Mouse (Mus musculus) adrenal gland, postnatal 14 days (tissue): ENCODE data around the gene 9130213A22Rik. TPM values are rescaled to one million over a fixed set of nuclear protein-coding genes. Genes with fewer than 3 reads are reported as not detected.

Experiments used
- DNase-seq: peaks from one replicate; pipeline ENCODE4 v3.0.0; 2021; ENCODE audit warnings: mixed read lengths
- total RNA-seq: library from RNA; stranded (reverse); gene quantifications from 2 replicates; pipeline ENCODE4 v1.2.3, GENCODE M21; 2021

The 9130213A22Rik gene
- total RNA-seq, 1 experiment from 2014 or later, result 0.41 TPM

DNA sequence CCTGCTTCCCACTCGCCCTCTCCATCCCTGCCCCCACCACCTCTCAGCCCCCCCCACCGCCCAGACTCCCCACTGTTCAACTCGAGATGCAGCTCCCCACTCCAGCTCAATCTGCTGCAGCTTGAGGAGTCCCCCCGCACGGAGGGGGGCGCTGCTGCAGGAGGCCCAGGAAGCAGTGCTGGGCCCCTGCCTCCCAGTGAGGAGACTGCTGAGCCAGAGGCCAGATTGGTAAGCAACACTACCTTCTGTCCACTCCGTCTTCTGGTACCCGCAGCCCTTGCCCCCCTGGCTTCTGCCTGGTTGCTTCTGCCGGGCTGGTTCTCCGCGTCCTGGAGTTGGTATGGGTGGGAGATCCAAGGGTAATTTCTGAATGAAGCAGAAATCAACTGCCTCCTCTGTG lies 15.5 kb downstream of the 9130213A22Rik start:
- peak; percentile 20 for DNase-seq

DNA sequence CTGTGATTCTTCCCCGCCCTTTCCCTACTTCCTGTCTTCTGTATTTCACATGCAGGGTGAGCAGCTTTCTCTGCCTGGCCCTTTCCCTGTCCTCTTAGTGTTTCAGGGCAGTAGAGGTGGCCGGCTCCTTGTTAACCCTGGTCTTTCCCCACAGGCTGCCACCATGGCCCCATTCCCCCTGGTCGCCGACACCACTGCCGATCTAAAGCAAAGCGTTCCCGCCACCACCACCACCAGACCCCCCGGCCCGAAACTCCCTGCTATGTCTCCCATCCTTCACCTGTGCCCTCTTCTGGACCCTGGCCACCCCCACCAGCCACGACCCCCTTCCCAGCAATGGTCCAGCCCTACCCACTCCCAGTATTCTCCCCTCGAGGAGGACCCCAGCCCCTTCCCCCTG lies 16.1 kb downstream of the 9130213A22Rik start:
- DNase-seq, result peak; percentile 33

DNA sequence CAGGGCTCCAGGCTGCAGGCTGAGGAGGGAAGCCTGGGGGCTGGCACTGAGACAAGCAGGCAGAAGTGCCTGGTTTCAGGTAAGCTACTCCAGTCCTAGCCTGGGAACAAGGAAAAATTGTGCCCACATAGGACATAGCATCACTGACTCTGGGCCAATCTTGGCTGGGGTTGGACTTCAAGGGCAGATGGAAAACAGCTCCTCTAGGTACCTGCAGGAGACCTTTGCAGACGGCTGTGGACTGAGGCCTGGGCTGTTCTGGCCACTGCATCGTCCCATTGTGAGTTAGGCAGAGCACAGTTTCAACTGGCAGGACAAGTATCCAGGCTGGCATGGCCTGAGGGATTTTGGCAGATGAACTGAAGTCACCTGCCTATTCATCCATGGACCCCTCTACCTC lies 16.6 kb downstream of the 9130213A22Rik start:
- no peak for DNase-seq

DNA sequence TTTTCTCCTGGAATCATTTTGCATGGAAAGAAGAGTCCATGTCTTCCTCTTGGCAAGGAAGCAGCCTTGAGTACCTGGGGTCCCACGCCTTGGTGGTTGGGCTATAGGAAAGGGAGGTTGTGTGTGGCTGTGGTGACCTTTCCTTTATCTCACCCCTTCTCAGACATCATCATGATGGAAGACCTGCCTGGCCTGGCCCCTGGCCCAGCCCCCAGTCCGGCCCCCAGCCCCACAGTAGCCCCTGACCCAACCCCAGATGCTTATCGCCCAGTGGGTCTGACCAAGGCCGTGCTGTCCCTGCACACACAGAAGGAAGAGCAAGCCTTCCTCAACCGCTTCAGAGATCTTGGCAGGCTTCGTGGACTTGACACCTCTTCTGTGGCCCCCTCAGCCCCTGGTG lies 17.2 kb downstream of the 9130213A22Rik start:
- no peak for DNase-seq

DNA sequence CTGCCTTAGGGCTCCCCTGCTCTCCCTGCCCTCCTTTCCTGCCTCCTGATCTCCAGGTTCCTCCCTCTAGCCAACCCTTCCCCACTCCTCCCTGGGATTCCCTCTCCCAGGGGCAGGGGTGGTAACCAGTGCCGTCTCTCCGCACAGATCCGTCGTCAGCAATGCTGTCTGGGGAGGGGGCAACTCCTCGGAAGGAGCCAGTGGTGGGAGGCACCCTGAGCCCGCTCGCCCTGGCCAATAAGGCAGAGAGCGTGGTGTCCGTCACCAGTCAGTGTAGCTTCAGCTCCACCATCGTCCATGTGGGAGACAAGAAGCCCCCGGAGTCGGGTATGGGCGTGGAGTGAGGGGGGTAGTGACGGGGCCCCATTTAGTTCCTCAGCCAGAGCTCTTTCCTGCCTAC lies 17.9 kb downstream of the 9130213A22Rik start:
- DNase-seq, result peak; percentile 7

DNA sequence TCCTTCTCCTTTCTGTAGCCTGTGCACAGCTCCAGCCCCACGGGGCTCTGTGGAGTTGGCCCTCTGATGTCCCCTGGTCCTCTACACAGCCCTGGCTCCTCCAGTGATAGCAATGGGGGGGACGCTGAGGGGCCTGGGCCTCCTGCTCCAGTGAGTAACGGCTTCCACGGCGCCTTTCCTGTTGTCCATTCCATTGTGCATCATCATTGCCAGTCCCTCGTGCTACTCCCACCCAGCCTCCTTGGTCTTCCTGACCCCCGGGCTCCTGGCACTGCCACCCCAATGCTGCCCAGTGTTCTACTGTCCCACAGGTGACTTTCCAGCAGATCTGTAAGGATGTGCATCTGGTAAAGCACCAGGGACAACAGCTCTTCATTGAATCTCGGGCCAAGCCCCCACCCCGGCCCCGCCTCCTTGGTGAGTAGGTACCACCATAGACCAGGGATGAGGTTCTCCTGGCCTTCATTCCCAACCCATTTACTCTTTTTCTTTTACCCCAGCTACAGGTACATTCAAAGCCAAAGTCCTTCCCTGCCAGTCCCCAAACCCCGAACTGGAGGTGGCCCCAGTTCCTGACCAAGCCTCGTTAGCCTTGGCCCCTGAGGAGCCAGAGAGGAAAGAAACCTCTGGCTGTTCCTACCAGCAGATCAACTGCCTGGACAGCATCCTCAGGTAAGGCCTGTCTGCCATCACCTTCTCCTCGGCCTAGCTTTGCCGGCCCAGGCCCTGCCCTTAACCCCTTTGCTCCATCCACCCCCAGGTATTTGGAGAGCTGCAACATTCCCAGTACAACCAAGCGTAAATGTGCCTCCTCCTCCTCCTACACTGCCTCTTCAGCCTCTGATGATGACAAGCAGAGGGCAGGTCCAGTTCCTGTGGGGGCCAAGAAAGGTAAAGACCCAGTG lies 18.6 kb downstream of the 9130213A22Rik start:
- DNase-seq, result no peak

DNA sequence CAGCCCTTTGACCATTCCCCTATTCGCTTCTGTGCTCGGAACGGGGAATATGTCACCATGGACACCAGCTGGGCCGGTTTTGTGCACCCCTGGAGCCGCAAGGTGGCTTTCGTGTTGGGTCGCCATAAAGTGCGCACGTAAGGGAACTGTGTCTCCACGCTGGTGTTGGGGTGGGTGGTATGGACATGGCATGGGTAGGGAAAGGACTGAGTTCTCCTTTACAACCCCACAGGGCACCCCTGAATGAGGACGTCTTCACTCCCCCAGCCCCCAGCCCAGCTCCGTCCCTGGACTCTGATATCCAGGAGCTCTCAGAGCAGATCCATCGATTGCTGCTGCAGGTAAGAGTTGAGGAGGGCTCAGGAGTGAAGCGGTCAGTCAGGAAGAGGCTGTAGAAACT lies 19.3 kb downstream of the 9130213A22Rik start:
- DNase-seq, result no peak

DNA sequence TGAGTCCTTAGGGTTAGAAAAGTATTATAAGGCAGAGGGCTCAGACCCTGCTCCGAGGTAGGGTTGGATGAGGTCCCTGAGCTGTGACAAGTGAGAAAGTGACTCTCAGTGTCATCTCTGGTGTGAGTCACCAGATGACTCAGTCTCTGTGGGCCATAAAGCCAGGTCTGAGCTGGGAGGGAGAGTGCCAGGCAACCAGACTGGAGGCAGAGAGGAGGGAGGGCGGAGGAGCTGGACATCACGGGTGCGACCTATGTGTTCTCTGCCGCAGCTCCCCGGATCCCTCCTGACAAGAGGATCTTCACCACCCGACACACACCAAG lies 20.0 kb downstream of the 9130213A22Rik start:
- DNase-seq, result peak; percentile 78

DNA sequence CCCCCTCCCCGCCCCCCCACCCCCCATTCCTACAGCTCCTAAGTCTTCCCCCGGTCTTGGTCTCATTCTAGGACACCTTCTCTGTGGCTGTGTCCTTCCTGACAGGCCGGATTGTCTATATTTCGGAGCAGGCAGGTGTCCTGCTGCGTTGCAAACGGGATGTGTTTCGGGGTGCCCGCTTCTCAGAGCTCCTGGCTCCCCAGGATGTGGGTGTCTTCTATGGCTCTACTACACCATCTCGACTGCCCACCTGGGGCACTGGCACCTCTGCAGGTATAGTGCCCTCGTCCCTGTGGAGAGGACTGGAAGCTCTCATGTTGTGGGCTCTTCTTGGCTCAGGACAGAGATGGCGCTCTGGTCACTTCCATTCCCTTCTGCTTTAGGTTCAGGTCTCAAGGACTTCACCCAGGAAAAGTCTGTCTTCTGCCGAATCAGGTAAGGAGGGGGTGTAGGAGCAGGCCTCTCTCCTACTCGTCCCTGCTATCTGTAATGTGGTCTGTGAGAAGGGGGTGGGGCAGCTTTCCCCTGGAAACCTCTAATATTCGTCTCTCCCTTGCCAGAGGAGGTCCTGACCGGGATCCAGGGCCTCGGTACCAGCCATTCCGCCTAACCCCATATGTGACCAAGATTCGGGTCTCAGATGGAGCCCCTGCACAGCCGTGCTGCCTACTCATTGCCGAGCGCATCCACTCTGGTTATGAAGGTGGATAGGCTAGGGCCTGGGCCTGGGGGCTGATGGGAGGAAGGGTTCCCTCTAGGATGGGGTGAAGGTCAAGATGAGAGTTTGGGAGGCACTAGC lies 20.6 kb downstream of the 9130213A22Rik start:
- no peak for DNase-seq

DNA sequence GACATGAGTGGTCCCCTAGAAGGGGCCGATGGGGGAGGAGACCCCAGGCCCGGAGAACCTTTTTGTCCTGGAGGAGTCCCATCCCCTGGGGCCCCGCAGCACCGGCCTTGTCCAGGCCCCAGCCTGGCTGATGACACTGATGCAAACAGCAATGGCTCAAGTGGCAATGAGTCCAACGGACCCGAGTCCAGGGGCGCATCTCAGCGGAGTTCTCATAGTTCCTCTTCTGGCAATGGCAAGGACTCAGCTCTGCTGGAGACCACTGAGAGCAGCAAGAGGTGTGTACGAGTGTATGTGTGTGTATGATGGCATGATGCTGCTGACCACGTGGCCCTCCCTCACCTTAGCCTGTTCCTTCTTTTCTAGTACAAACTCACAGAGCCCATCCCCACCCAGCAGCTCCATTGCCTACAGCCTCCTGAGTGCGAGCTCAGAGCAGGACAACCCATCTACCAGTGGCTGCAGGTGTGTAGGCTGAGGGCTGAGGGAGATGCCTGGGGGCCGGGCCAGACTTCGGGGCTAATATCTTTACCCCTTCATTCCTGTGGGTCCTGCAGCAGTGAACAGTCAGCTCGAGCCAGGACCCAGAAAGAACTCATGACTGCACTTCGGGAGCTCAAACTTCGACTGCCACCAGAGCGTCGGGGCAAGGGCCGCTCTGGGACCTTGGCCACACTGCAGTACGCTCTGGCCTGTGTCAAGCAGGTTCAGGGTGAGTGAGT lies 21.6 kb downstream of the 9130213A22Rik start:
- peak; percentile 29 for DNase-seq

DNA sequence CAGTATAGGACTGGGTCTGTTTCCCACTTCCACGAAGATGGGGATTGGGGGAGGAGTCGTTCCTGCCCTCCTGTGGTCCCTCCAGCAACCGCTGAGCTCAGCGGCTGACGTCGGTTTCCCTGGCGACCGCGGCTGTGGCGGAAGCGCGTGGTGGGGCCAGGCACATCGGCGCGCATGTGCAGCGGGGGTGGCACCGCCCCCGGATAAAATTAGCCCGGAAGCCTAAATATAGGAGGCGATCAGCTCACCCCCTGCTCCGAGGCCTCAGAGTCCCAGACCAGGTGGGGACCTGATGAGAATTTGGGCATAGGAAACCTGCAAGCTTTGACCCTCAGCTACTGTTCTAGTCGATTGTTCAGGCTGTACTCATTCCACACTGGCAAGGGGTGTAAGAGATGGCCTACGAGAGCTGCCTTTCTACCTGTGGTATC lies 22.5 kb downstream of the 9130213A22Rik start:
- DNase-seq, result peak; percentile 96

DNA sequence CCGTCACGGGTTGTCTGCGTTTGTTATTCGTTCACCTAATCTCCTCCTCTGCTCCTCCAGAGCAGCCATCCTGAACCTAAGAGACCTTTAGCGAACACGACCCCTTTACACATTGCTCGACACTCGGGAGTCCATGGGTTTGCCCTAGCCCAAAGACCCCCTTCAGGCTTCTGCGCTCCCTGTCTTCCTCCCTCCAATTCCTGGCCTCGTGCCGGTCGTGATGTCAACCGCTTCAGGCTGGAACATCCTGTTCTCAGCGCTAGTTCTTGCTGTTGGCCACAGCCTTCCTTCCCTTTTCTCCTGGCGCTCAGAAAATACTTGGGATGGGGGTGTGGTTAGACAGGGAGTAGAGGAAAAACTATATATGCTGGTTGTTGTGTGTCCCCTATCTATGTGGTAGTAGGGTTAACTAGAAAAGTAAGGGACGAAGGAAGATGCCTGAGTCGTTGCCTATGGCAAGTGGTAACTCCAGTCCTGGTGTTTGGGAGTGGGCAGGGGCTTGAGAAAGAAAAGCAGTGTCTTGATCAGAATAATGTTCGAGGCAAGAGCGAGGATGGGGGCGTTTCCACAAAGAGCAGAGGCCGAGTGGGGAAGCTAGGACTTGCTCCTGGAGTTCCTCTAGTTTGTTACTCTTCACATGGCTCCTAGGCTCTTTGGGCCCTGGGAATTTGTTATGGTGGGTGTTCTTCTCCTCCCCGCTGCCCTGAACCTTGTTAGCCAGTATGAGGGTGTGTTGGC lies 23.0 kb downstream of the 9130213A22Rik start:
- DNase-seq, result peak; percentile 88

DNA sequence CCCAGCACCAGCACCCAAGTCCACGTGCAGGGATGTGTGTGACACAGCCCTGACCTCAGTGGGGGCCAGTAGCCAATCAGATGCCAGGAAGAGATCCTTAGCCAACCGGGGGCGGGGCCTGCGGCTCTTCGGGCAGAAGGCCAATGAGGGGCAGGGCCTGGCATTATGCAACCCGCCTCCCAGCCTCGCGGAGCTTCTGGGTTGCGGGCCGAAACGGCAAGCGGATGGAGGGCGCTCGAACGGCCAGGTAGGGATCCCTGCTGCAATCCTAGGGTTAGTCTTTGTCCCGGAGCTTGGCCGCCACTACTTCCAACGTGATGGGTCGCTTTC lies 23.7 kb downstream of the 9130213A22Rik start:
- peak; percentile 99 for DNase-seq

DNA sequence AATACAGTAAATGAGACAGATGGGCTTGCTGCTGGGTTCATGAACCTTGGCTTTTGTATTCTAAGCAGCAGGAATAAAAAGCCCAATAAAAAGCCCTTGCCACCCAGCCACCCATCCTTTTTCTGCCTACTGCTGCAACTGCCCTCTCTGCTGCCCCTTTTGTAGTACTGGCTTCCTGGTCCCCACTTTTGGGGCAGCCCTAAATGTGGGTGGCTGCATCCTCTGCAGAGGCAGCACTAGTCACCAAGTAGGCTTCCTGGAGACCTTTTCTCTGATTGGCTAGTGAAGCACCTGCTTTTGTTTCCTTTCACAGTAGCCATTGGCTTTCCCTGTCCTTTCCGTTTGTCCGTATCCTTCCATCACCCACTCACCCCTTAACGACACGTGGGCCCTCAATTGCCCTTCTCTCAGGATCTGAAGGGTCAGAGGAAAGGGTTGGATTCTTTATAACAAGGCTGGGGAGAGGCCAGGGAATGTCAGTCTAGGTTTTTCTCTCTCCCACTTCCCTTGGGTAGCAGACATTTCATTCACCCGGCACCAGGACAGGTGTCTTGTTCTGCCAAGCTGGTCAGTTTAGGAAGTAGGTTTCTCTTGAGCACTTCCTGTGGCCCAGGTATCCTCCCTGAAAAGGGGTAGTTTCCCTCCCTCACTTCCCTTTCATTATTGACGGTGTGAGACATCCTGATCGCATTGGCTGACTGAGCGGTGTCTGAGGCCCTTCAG lies 24.2 kb downstream of the 9130213A22Rik start:
- DNase-seq, result peak; percentile 30

DNA sequence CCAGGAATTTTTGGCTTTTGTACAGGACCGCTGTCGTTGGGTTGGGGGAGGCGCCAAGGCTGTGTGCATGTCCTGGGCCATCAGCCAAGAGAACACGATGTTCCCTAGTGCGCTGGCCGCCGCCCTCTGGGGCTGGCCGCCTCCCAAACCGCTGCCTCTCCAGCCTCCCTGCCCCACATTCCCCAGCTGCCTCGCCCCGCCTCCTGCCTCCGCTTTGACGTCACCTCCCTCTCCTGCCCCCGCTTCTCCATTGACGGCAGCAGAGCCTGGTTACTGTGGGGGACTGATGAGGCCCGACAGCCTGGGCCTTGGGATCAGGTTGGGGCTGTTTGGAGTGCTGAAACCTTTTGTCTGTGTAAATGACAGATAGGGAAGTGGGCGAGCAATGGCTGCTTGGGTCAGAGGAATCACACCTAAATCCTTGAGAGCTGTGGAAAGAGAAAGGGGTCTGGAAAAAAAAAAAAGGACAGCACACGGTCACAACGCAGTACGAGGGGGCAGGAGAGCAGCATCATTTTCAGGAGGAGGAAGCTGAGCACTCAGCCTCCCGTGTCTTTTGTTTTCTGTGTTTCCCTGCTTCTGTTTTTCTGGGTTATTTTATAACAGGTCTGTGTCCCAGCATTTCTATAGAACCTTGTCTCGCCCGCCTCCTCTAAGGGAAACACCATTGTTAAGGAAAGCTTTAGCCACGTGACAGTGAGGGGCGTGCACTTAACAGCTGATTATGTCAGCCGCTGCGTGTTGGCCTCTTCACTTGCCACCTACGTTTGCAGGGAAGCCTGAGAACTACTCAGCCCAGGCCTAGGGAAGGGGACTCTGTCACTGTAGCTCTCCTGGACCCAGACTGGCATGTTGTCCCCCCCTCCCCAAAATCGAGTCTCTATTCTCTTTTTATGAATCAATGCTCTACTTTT lies 25.1 kb downstream of the 9130213A22Rik start:
- DNase-seq, result peak; percentile 100

DNA sequence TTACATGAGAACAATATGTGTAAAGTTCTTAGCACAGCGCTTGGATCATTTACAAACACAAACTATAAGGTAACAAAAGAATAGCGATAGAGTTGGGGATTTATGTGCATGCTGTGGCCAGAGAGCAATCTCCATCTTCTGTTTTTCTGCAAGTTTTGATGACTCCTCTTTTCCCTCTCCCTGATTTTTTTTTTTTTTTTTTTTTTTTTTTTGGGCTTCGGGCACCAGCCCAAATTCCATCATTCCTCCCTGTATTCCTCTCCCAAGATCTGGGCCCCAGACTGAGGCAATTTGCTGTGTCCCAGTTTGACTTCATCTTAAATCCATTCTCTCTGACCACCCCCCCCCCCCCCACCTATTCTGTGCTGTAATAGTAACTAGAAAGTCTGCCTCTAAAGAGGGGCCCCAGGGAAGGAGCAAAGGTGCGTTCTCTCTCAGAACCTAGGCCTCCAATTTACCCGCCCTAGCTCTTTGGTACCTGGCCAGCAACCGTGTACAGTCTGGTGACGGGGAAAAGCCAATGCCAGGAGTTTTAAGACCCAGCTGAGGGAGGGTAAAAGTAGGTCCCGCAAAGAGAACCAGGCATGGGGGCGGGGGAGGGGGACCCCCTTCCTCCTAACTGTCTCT lies 25.9 kb downstream of the 9130213A22Rik start:
- peak; percentile 20 for DNase-seq

DNA sequence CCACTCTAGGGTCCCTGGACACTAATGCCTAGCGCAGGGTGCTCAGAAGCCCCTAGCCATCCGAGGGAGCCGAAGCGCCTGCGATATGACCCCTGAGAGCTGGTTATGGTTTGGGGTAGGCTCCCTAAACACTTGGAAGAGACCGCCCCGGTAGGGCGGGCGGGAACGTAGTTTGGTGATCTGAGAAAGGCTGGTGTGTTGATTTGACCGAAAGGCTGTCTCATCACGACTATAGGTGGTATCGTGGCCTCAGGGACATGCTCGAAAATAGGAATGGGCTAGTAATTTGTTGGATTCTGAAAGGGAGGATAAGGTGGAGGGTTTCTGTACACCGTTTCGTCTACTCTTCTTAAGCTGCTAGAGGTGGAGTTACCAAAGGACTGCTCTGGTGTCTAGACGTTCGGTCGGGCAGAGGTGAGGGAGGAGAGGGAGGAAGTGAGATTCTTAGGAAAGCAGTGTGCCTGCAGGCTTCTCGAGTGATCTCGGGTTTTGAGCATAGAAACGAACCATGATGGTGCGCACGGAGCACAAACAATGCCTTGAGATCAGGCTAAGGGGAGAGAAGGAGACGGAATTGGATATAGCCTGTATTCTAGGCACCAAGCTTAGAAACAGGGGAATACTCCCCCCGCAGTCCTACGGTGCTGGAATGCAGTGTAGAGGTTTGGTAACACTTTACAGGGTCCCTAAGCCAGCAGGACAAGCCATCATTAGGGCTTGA lies 26.7 kb downstream of the 9130213A22Rik start:
- DNase-seq, result peak; percentile 66

DNA sequence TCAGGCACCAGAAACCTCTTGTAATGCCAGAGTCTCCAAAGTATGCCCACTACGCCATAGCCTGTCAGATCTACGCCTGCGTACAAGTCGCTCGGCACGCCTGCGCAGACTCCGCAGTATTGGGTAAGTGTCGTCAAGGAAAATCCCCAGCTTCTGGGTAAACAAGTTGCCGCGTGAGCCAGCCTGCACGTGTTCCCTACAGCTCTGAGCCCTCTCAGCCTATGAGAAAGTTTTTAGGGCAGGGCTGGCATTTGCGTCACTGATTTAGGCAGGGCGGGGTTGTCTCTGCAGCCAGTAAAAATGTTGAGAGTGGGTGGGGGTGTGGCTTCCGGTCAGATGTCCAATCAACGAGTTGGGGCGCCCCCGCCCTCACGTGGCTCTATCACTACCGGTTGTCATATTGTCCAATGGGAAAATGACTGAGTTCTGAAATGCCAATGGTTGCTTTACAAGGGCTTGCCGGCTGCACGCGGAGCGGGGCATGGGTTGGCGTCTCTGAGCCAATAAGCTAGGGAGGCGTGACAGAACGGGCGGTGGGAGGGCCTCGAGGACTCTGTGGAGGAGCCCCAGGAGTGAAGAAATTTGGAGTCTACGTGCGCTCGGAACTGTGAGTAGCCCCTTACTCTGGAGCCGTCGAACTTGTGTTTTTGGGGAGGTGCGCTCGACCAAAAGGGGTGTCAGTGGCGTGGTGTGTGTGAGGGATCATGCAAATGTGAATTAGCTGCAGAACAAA lies 27.5 kb downstream of the 9130213A22Rik start, which contains the start of gene Per1:
Gene Per1, plus strand, starts transcription at position 521 of the 733 bp plus-strand sequence.
- DNase-seq, result peak; percentile 98
